Mouse (Mus musculus): ENCODE data around the gene Triobp. TPM values are rescaled to one million over a fixed set of nuclear protein-coding genes. Genes with fewer than 3 reads are reported as not detected.

Gene Triobp
- polyA plus RNA-seq, 1 experiment from 2014 or later = 46.7 TPM

GRCm38 (mm10) chr15:78927788-78928457 lies 19.6 kb upstream of the Triobp start:
- peak overlapping the region; percentile 88 for H3K27ac ChIP-seq (replicated peaks)
- peak overlapping the region; percentile 56 for H3K4me3 ChIP-seq
- peaks cover 13% of the 10 kb centered on the region for H3K27me3 ChIP-seq (replicated peaks; ENCODE audit: low read depth, poor library complexity, severe bottlenecking)
- peak; percentile 94 for DNase-seq (ENCODE audit: low spot score)
- H3K9me3 ChIP-seq = no peaks in the 10 kb centered on the region
- peaks cover 50% of the 10 kb centered on the region for H3K4me1 ChIP-seq
- under 1% methylated on average over 34 of the region's 35 CpGs for WGBS
- peaks cover 13% of the 10 kb centered on the region for H3K36me3 ChIP-seq (replicated peaks)

- H3K36me3 ChIP-seq (replicated peaks) = peaks cover 13% of the 10 kb centered on the region
- H3K4me3 ChIP-seq = peak overlapping the region; percentile 56
- H3K4me1 ChIP-seq = peaks cover 47% of the 10 kb centered on the region
- H3K27ac ChIP-seq (replicated peaks) = peak overlapping the region; percentile 88
- H3K27me3 ChIP-seq (replicated peaks; ENCODE audit: low read depth, poor library complexity, severe bottlenecking) = peaks cover 13% of the 10 kb centered on the region
- 50% methylated on average over 8 of the region's 8 CpGs for WGBS
- H3K9me3 ChIP-seq = no peaks in the 10 kb centered on the region
- no peak for DNase-seq (ENCODE audit: low spot score)
These were observed 19.0 kb upstream of the Triobp start for GRCm38 (mm10) chr15:78928539-78928938.

GRCm38 (mm10) chr15:78930192-78930706 lies 17.3 kb upstream of the Triobp start:
- Histone ChIP-seq H3K27ac (replicated peaks) (no peak overlapping the region), H3K36me3 (replicated peaks) (peaks cover 13% of the 10 kb centered on the region), H3K9me3 (no peaks in the 10 kb centered on the region), H3K4me1 (peaks cover 39% of the 10 kb centered on the region), H3K4me3 (no peak overlapping the region), H3K27me3 (replicated peaks; ENCODE audit: low read depth, poor library complexity, severe bottlenecking) (peaks cover 13% of the 10 kb centered on the region)
- DNase-seq (ENCODE audit: low spot score) = no peak
- 82% methylated on average over 6 of the region's 6 CpGs for WGBS

GRCm38 (mm10) chr15:78930801-78931426 lies 16.6 kb upstream of the Triobp start:
- peaks cover 13% of the 10 kb centered on the region for H3K36me3 ChIP-seq (replicated peaks)
- H3K9me3 ChIP-seq = no peaks in the 10 kb centered on the region
- 92% methylated on average over 7 of the region's 7 CpGs for WGBS
- 0 out of 2 replicates have a peak overlapping the region, but pooled peaks have one; percentile 19 for H3K27ac ChIP-seq (replicated peaks)
- H3K27me3 ChIP-seq (replicated peaks; ENCODE audit: low read depth, poor library complexity, severe bottlenecking) = peaks cover 13% of the 10 kb centered on the region
- no peak for DNase-seq (ENCODE audit: low spot score)
- H3K4me3 ChIP-seq = no peak overlapping the region
- peaks cover 39% of the 10 kb centered on the region for H3K4me1 ChIP-seq

GRCm38 (mm10) chr15:78931577-78931976 lies 15.9 kb upstream of the Triobp start:
- 30% methylated on average over 3 of the region's 3 CpGs for WGBS
- DNase-seq (ENCODE audit: low spot score) = no peak
- peaks cover 12% of the 10 kb centered on the region for H3K27me3 ChIP-seq (replicated peaks; ENCODE audit: low read depth, poor library complexity, severe bottlenecking)
- peaks cover 39% of the 10 kb centered on the region for H3K4me1 ChIP-seq
- H3K4me3 ChIP-seq = no peak overlapping the region
- peaks cover 17% of the 10 kb centered on the region for H3K36me3 ChIP-seq (replicated peaks)
- H3K27ac ChIP-seq (replicated peaks) = no peak overlapping the region
- no peaks in the 10 kb centered on the region for H3K9me3 ChIP-seq

GRCm38 (mm10) chr15:78934784-78935320 lies 12.7 kb upstream of the Triobp start, which contains the start of gene Nol12:
TSS of gene Nol12 (plus strand) at chr15:78934933.
- H3K9me3 ChIP-seq = no peaks in the 10 kb centered on the region
- peaks cover 22% of the 10 kb centered on the region for H3K4me1 ChIP-seq
- peak within 1 kb of the TSS; percentile 84 for H3K4me3 ChIP-seq
- peaks cover 42% of the 10 kb centered on the region for H3K36me3 ChIP-seq (replicated peaks)
- peak; percentile 90 for DNase-seq (ENCODE audit: low spot score)
- WGBS = under 1% methylated on average over 42 of the region's 42 CpGs
- peak within 1 kb of the TSS; percentile 91 for H3K27ac ChIP-seq (replicated peaks)
- H3K27me3 ChIP-seq (replicated peaks; ENCODE audit: low read depth, poor library complexity, severe bottlenecking) = no peaks in the 10 kb centered on the region

- Histone ChIP-seq H3K36me3 (replicated peaks) (peaks cover 52% of the 10 kb centered on the region), H3K27me3 (replicated peaks; ENCODE audit: low read depth, poor library complexity, severe bottlenecking) (no peaks in the 10 kb centered on the region), H3K4me1 (peaks cover 22% of the 10 kb centered on the region), H3K4me3 (peak overlapping the region; percentile 84), H3K9me3 (no peaks in the 10 kb centered on the region), H3K27ac (replicated peaks) (peak overlapping the region; percentile 0; the same call in 1 of the 2 replicates)
- no peak for DNase-seq (ENCODE audit: low spot score)
- 92% methylated on average over 12 of the region's 12 CpGs for whole genome bisulfite sequencing
These were observed 11.1 kb upstream of the Triobp start for GRCm38 (mm10) chr15:78936403-78936802.

DNA sequence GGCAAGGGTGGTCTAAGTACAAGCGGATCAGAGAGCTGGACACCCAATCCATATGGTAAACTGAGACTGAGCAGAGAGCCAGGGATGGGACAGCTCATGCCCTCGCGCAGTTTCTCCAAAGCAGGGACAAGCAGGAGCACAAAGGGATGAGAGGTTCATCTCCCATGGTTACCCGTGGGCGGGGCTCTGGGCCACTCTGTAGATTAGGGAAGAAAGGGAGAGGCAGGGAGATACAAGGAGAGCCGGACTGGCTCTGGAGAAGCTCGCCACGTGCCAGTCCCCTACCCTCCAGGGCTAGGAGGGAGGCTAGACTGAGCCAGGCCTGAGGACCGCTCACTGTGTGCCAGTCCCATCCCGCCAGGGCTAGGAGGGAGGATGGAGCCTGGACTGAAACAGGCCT lies 10.2 kb upstream of the Triobp start:
- peaks cover 61% of the 10 kb centered on the region for H3K36me3 ChIP-seq (replicated peaks)
- no peak overlapping the region for H3K27ac ChIP-seq (replicated peaks)
- WGBS = 92% methylated on average over 10 of the region's 10 CpGs
- no peak for DNase-seq (ENCODE audit: low spot score)
- H3K4me1 ChIP-seq = peaks cover 24% of the 10 kb centered on the region
- no peak overlapping the region for H3K4me3 ChIP-seq
- H3K9me3 ChIP-seq = no peaks in the 10 kb centered on the region
- H3K27me3 ChIP-seq (replicated peaks; ENCODE audit: low read depth, poor library complexity, severe bottlenecking) = no peaks in the 10 kb centered on the region

GRCm38 (mm10) chr15:78937963-78938362 lies 9.6 kb upstream of the Triobp start:
- WGBS = 91% methylated on average over 2 of the region's 2 CpGs
- no peak for DNase-seq (ENCODE audit: low spot score)
- Histone ChIP-seq H3K9me3 (no peaks in the 10 kb centered on the region), H3K36me3 (replicated peaks) (peaks cover 61% of the 10 kb centered on the region), H3K4me1 (peaks cover 31% of the 10 kb centered on the region), H3K27ac (replicated peaks) (no peak overlapping the region), H3K4me3 (no peak overlapping the region), H3K27me3 (replicated peaks; ENCODE audit: low read depth, poor library complexity, severe bottlenecking) (no peaks in the 10 kb centered on the region)

- H3K9me3 ChIP-seq = no peaks in the 10 kb centered on the region
- H3K4me1 ChIP-seq = peaks cover 30% of the 10 kb centered on the region
- H3K27me3 ChIP-seq (replicated peaks; ENCODE audit: low read depth, poor library complexity, severe bottlenecking) = no peaks in the 10 kb centered on the region
- H3K4me3 ChIP-seq = no peak overlapping the region
- no peak overlapping the region for H3K27ac ChIP-seq (replicated peaks)
- 93% methylated on average over 13 of the region's 13 CpGs for WGBS
- no peak for DNase-seq (ENCODE audit: low spot score)
- H3K36me3 ChIP-seq (replicated peaks) = peaks cover 61% of the 10 kb centered on the region
These were observed 7.2 kb upstream of the Triobp start for GRCm38 (mm10) chr15:78940325-78940724.

DNA sequence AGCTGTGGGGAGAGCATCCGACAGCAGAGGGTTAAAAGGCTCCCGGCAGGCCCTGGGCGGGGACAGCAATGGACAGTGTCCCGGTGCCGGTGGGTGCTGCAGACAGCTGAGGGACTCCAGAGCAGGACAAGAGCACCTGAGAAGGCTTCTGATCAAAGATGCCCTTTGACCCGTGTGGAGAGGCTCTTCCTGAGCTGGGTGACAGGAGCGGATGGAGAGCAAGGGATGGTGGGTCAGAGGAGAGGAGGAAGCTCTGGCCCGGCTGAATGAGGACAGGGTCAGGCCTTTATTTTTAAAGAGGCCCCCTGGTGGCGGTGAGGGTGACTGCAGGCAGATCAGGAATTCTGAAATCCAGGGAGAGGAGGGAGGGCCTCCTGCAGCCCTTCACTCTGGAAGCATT lies 4.9 kb upstream of the Triobp start:
- H3K27ac ChIP-seq (replicated peaks) = peak overlapping the region; percentile 78
- H3K4me3 ChIP-seq = peak overlapping the region; percentile 53
- H3K4me1 ChIP-seq = peaks cover 21% of the 10 kb centered on the region
- peaks cover 46% of the 10 kb centered on the region for H3K36me3 ChIP-seq (replicated peaks)
- peak; percentile 89 for DNase-seq (ENCODE audit: low spot score)
- WGBS = 6% methylated on average over 9 of the region's 9 CpGs
- H3K27me3 ChIP-seq (replicated peaks; ENCODE audit: low read depth, poor library complexity, severe bottlenecking) = peaks cover 15% of the 10 kb centered on the region
- no peaks in the 10 kb centered on the region for H3K9me3 ChIP-seq

DNA sequence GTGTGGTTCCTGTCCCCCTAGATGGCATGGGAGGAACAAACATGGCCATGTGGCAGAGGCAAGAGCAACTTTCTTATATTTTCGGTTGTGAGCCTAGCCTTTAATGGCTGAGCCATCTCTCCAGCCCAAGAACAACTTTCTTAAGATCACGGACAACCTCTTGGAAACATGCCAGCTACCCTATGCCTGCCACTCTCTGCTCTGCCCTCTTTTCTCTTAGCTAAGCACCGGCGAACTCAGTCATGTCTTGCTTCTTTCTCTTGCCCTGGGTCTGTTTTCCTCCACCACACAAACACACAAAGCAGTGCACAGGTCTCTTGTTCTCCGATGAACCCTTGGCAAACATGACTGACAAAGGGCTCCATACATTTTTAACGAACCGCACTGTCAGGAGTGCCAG lies 1.3 kb upstream of the Triobp start:
- Histone ChIP-seq H3K4me1 (peaks cover 35% of the 10 kb centered on the region), H3K4me3 (no peak overlapping the region), H3K27me3 (replicated peaks; ENCODE audit: low read depth, poor library complexity, severe bottlenecking) (peaks cover 15% of the 10 kb centered on the region), H3K36me3 (replicated peaks) (peaks cover 20% of the 10 kb centered on the region), H3K27ac (replicated peaks) (0 out of 2 replicates have a peak overlapping the region, but pooled peaks have one; percentile 30), H3K9me3 (no peaks in the 10 kb centered on the region)
- DNase-seq (ENCODE audit: low spot score) = no peak
- 87% methylated on average over 7 of the region's 7 CpGs for WGBS

All from embryonic facial prominence, embryonic 10.5 days (tissue).